17 mouse cellular contexts compared by ENCODE assay signal in genomic region chr12:71426023-71426719, GRCm38 (mm10).
DNase-seq lines count a peak whose midpoint lies in the region; ATAC-seq and TF ChIP-seq lines count a peak whose summit lies in the region.
"Had no signal": no experiment of that assay in that cellular context is flagged by ENCODE, and none has a peak within 500 bp of the region (broad histone marks: within the 10 kb centered on the region; RNA-seq: fewer than 3 reads in every experiment).

No protein-coding gene starts in this region.

- H3K4me3 ChIP-seq in heart, embryonic 11.5 days (ENCODE audit: low read depth, low read length): no peak overlapping the region
- H3K4me3 ChIP-seq in lung, embryonic 16.5 days (ENCODE audit: low read length): no peak overlapping the region
- H3K4me3 ChIP-seq in lung, adult 2 months (replicated peaks; ENCODE audit: extremely low read depth, low read depth, low read length): no peak overlapping the region
- no peak overlapping the region for H3K4me3 ChIP-seq in embryonic facial prominence, embryonic 10.5 days
- no peak overlapping the region for H3K4me3 ChIP-seq in stomach, embryonic 15.5 days (replicated peaks)
- H3K4me3 ChIP-seq: heart, embryonic 15.5 days; layer of hippocampus, adult 2 months; liver, embryonic 13.5 days; midbrain, embryonic 15.5 days; neural tube, embryonic 13.5 days had no signal

- no peaks in the 10 kb centered on the region for H3K27me3 ChIP-seq in heart, embryonic 11.5 days (ENCODE audit: control insufficient read depth, insufficient read depth, low read length)
- no peaks in the 10 kb centered on the region for H3K27me3 ChIP-seq in lung, embryonic 16.5 days (ENCODE audit: control insufficient read depth, insufficient read depth, low read depth, low read length)
- no peaks in the 10 kb centered on the region for H3K27me3 ChIP-seq in embryonic facial prominence, embryonic 10.5 days (replicated peaks; ENCODE audit: low read depth, poor library complexity, severe bottlenecking)
- H3K27me3 ChIP-seq in stomach, embryonic 15.5 days (replicated peaks): no peaks in the 10 kb centered on the region
- H3K27me3 ChIP-seq: heart, embryonic 15.5 days; liver, embryonic 13.5 days; midbrain, embryonic 15.5 days had no signal

- 6% methylated on average over 10 of the region's 10 CpGs for whole genome bisulfite sequencing in heart, embryonic 11.5 days (ENCODE audit: insufficient replicate concordance)
- WGBS in lung, embryonic 16.5 days: 20% methylated on average over 10 of the region's 10 CpGs
- 37% methylated on average over 10 of the region's 10 CpGs for WGBS in lung, adult 2 months
- 21% methylated on average over 10 of the region's 10 CpGs for WGBS in embryonic facial prominence, embryonic 10.5 days
- 24% methylated on average over 10 of the region's 10 CpGs for WGBS in stomach, embryonic 15.5 days

- H3K4me2 ChIP-seq in heart, embryonic 11.5 days: no peak overlapping the region
- 0 out of 2 replicates have a peak overlapping the region, but pooled peaks have one; percentile 26 for H3K4me2 ChIP-seq in lung, embryonic 16.5 days (ENCODE audit: low read depth, low read length)
- no peak overlapping the region for H3K4me2 ChIP-seq in stomach, embryonic 15.5 days
- H3K4me2 ChIP-seq: heart, embryonic 15.5 days; liver, embryonic 13.5 days; midbrain, embryonic 15.5 days; neural tube, embryonic 13.5 days had no signal

- no peak overlapping the region for H3K9ac ChIP-seq in heart, embryonic 11.5 days (ENCODE audit: low read depth, low read length)
- H3K9ac ChIP-seq in lung, embryonic 16.5 days (ENCODE audit: low read length): no peak overlapping the region
- no peak overlapping the region for H3K9ac ChIP-seq in stomach, embryonic 15.5 days
- H3K9ac ChIP-seq: forebrain, postnatal 0 days; heart, embryonic 15.5 days; liver, embryonic 13.5 days; midbrain, embryonic 15.5 days; neural tube, embryonic 13.5 days had no signal

- H3K9me3 ChIP-seq in heart, embryonic 11.5 days (replicated peaks; ENCODE audit: control insufficient read depth, low read length): no peaks in the 10 kb centered on the region
- H3K9me3 ChIP-seq in lung, embryonic 16.5 days (ENCODE audit: control insufficient read depth, low read length): no peaks in the 10 kb centered on the region
- no peaks in the 10 kb centered on the region for H3K9me3 ChIP-seq in embryonic facial prominence, embryonic 10.5 days
- H3K9me3 ChIP-seq in stomach, embryonic 15.5 days: no peaks in the 10 kb centered on the region
- H3K9me3 ChIP-seq: heart, embryonic 15.5 days; liver, embryonic 13.5 days; midbrain, embryonic 15.5 days; neural tube, embryonic 13.5 days had no signal

- H3K4me1 ChIP-seq in heart, embryonic 11.5 days (ENCODE audit: control insufficient read depth, insufficient read depth, low read length): peaks cover 15% of the 10 kb centered on the region
- peaks cover 12% of the 10 kb centered on the region for H3K4me1 ChIP-seq in lung, embryonic 16.5 days (replicated peaks; ENCODE audit: control insufficient read depth, insufficient read depth, low read length)
- no peaks in the 10 kb centered on the region for H3K4me1 ChIP-seq in lung, adult 2 months (ENCODE audit: control insufficient read depth, insufficient read depth, low read length)
- H3K4me1 ChIP-seq in embryonic facial prominence, embryonic 10.5 days: peaks cover 48% of the 10 kb centered on the region
- H3K4me1 ChIP-seq in stomach, embryonic 15.5 days: no peaks in the 10 kb centered on the region
- H3K4me1 ChIP-seq: liver, embryonic 13.5 days had no signal

- no peak for TF ChIP-seq POLR2A in lung, adult 2 months (IDR thresholded peaks at IDR 0.05; ENCODE audit: borderline replicate concordance, extremely low read depth, low read depth, low read length)

- no peak for TF ChIP-seq CTCF in lung, adult 2 months (IDR thresholded peaks at IDR 0.05; ENCODE audit: insufficient read depth, low read length)

- H3K27ac ChIP-seq in heart, embryonic 11.5 days (ENCODE audit: low read depth, low read length): no peak overlapping the region
- H3K27ac ChIP-seq in lung, embryonic 16.5 days (ENCODE audit: low read length): peak overlapping the region; percentile 58
- peak overlapping the region; percentile 66; the same call in 1 of the 2 replicates for H3K27ac ChIP-seq in embryonic facial prominence, embryonic 10.5 days (replicated peaks)
- H3K27ac ChIP-seq in stomach, embryonic 15.5 days: no peak overlapping the region; the same call in 1 of the 2 replicates
- H3K27ac ChIP-seq: heart, embryonic 15.5 days; layer of hippocampus, adult 2 months; liver, embryonic 13.5 days; midbrain, embryonic 15.5 days; neural tube, embryonic 13.5 days had no signal

- ATAC-seq in heart, embryonic 11.5 days (replicated peaks; ENCODE audit: insufficient number of reproducible peaks, low FRiP score, low TSS enrichment): no peak
- ATAC-seq in lung, embryonic 16.5 days (ENCODE audit: low read depth): peak; percentile 90
- peak; percentile 68; the same call in 1 of the 2 replicates for ATAC-seq in stomach, embryonic 15.5 days (ENCODE audit: insufficient read depth, low FRiP score, low read depth)
- ATAC-seq: forebrain, postnatal 0 days; midbrain, embryonic 15.5 days had no signal

- peak; percentile 18 for DNase-seq in heart, adult 8-10 months (ENCODE audit: low spot score)
- DNase-seq in lung, adult 2 months: no peak
- DNase-seq in embryonic facial prominence, embryonic 10.5 days (ENCODE audit: low spot score): peak; percentile 32
- no peak for DNase-seq in left cerebral cortex, adult 8-10 months (ENCODE audit: low spot score in 2 of 2)
- DNase-seq: cerebellum, adult 2 months; forebrain, postnatal 0 days; gastrocnemius, postnatal 10 days; liver, embryonic 13.5 days; lung, postnatal 4 days; thymus, postnatal 4 days had no signal

- no peaks in the 10 kb centered on the region for H3K36me3 ChIP-seq in heart, embryonic 11.5 days (ENCODE audit: control insufficient read depth, insufficient read depth, low read length)
- H3K36me3 ChIP-seq in lung, embryonic 16.5 days (ENCODE audit: control insufficient read depth, insufficient read depth, low read length): no peaks in the 10 kb centered on the region
- H3K36me3 ChIP-seq in embryonic facial prominence, embryonic 10.5 days (replicated peaks): no peaks in the 10 kb centered on the region
- no peaks in the 10 kb centered on the region for H3K36me3 ChIP-seq in stomach, embryonic 15.5 days
- H3K36me3 ChIP-seq: heart, embryonic 15.5 days; liver, embryonic 13.5 days; midbrain, embryonic 15.5 days; neural tube, embryonic 13.5 days had no signal

Comparison
In these comparisons a context has a peak if more than half of its experiments do, and no peak if none do; other contexts are left out.
1. DNase-seq: peak in heart, adult 8-10 months (single experiment) and embryonic facial prominence, embryonic 10.5 days (single experiment); none in lung, adult 2 months (single experiment) and left cerebral cortex, adult 8-10 months (0 of 2).
2. H3K27ac ChIP-seq: peak in lung, embryonic 16.5 days (single experiment) and embryonic facial prominence, embryonic 10.5 days (single experiment); none in heart, embryonic 11.5 days (single experiment) and stomach, embryonic 15.5 days (single experiment).